Mouse (Mus musculus): ENCODE results near the gene Ran. TPM values are rescaled to one million over a fixed set of nuclear protein-coding genes. Genes with fewer than 3 reads are reported as not detected.
A peak's percentile ranks its signal among the peaks of the same experiment; 100 is the strongest.
"Not testable (repeated sequence)": the region's sequence is repeated elsewhere in the genome, so short reads cannot be mapped to it uniquely, and the experiment has no call there.

Ran gene
- 100 to 1,000 TPM; 105 to 111 TPM for total RNA-seq (2021)
- long read RNA-seq, experiment 1, transcript Ran-201 (7 exons, 2,377 nt) = major isoform, 208 of 231 reads
- long read RNA-seq, experiment 1, transcript Ran-202 (6 exons, 2,423 nt) = minor isoform, 8 of 231 reads
- long read RNA-seq, experiment 1, partial matches to known transcripts = 3 of 231 reads
- long read RNA-seq, experiment 1, other reads (novel, unspliced or antisense) = 12 of 231 reads
- long read RNA-seq, experiment 2, transcript Ran-202 (6 exons, 2,423 nt) = minor isoform, 10 of 205 reads
- long read RNA-seq, experiment 2, transcript Ran-201 (7 exons, 2,377 nt) = major isoform, 181 of 205 reads
- long read RNA-seq, experiment 2, partial matches to known transcripts = 8 of 205 reads
- long read RNA-seq, experiment 2, other reads (novel, unspliced or antisense) = 6 of 205 reads

DNA sequence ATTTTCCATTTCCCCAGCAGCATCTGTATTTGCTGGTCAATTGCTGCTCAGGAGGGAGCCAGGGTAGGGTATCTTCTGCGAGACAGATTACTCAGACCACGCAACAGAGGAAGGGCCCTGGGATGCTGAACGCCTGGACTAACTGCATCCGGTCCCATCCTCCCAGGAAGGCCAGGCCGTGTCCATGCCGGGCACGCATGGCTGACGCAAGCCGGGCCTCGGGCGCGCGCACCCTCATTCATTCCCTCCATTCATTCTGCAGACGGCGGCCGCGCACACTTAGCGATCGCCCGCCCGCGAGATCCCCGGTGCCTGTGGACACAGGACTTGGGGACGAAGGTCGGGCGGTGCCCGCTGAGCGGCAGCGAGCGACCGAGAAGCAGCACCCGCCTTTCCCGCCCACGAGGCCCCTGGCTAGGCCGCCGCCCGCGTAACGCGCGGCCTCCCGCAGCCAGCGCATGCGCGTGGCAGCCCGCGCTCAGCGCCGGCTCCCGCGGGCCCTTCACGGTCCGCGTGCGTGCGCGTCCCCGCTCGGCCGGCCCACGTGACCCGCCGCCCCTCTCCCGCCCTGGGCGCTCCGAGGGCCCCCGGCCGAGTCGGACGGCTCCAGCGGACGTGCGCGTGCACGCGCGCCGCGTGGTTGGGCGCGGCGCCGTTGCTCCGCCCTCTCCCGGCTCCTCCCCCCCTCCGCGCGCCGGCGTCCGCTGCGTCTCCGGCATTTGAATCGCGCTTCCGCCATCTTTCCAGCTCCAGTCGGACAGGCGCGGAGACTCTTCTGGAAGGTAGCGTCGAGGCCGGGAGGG, at the start of gene Ran:
Gene Ran, plus strand, starts transcription at position 573 of the 803 bp plus-strand sequence.
- peak; percentile 94 for DNase-seq (ENCODE audit: low spot score in 2 of 2)

DNA sequence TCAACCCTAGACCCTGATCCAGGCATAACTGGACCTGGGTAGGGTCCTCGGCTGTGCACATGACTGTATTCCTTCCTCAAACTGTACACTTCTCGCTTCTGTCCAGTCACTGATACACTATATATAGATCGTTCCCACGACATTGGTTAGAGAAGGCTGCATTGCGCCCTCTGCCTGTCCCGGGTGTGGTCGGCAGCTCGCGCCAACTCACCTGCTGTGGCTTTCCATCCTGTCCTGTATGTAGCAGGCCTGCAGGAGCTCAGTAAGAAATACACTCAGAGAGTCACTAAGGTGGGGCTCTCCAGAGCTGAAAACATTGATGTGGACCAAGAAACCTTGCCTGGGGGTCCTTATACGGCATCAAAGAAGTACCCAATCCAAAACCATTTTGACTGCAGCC, 49.0 kb upstream of the Ran start:
- no peak for DNase-seq (ENCODE audit: low spot score in 2 of 2)

DNA sequence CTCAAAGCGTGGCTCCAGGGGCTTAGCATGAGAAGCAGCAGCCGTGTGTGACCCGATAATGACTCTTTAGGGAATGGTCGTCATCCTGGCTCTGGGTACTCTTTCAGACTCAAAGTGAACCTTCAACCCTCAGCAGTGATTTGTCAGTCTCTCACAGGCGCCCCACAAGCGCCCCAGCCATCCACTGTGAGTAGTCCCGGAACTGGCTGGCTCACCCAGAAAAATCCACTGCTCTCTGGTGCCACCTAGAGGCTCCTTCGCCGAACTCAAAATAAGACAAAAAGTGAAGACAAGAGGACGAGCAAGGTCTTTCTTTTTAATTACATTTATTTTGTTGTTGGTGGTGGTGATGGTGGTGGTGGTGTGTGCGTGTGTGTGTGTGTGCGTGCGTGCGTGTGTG, 48.6 kb upstream of the Ran start:
- peak; percentile 40 to 51 for DNase-seq (ENCODE audit: low spot score in 2 of 2)

DNA sequence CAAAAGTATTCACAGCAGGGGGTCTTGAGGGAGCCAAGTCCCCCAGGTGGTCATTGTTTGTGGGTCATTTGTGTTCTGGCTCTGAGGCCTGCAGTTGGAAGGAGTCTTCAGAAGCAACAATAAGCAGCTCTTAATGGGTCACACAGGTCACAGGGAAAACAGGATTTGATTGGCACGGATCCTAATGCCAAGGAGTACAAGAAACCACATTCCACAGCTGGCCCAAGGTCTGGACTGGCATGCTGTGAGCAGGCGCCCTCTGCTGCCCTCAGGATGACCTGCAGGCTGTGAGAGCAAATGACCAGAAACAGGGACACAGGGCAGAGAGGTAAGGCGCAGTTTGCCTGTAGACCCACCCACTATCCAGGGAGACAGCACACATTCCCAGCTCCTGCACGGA, 43.6 kb upstream of the Ran start:
- no peak for DNase-seq (ENCODE audit: low spot score in 2 of 2)

DNA sequence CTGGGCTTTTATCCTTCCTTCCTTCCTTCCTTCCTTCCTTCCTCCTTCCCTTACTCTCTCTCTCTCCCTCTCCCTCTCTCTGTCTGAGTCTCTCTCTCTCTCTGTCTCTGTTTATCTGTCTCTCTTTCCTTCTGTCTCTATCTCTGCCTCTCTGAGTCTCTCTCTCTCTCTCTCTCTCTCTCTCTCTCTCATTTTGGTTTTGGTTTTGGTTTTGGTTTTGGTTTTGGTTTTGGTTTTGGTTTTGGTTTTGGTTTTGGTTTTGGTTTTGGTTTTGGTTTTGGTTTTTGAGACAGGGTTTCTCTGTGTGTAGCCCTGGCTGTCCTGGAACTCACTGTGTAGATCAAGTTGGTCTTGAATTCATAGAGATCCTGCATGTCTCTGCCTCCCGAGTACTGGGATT, 42.4 kb upstream of the Ran start:
- not testable (repeated sequence) for DNase-seq (ENCODE audit: low spot score in 2 of 2)

DNA sequence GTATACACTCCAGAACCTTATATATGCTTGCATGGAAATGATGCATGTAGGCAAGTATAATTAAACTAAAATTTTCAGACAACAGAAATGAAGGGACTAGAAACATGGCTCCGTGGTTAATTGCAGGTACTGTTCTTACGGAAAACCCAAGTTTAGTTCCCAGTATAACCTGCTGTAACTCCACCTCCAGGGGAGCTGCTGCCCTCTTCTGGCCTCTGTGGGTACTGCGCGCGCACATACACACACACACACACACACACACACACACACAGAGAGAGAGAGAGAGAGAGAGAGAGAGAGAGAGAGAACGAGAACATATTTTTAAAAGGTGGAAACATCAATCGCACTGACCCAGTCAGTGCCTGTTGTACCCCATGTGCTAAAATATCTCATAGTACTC, 40.9 kb upstream of the Ran start:
- no peak for DNase-seq (ENCODE audit: low spot score in 2 of 2)

DNA sequence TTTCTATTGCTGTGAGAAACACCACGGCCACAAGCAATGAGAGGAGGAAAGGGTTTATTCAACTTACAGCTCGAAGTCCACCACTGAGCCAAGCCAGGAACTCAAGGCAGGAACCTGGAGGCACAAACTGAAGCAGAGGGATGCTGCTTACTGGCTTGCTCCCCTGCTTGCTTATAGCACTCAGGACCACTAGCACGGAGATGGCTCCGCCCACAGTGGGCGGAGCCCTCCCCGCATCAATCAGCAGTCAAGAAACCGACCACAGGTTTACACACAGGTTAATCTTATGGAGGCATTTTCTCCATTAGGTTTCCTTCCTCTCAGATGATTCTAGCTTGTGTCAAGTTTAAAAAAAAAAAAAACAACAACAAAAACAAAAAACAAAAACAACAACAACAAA, 39.0 kb upstream of the Ran start:
- DNase-seq (ENCODE audit: low spot score in 2 of 2) = no peak

DNA sequence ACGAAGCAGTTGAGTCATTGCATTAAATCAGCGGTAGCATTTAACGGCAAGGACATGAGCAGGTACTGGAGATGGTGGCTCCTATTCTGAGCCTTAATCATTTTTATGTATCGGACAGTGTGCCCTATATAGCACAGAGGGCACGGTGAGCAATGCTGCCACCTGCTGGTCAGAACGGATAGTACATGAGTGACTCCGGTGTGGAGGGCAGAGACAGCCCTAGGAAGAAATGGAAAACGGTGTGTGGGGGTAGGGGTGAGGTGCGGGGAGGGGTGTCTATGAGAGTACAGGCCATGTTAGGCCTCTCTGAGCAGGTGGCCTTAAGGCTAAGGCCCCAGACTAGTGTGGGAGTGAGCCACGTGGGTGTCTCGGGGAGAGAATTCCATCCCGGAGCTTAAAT, 38.3 kb upstream of the Ran start:
- DNase-seq (ENCODE audit: low spot score in 2 of 2) = peak; percentile 55 to 59

DNA sequence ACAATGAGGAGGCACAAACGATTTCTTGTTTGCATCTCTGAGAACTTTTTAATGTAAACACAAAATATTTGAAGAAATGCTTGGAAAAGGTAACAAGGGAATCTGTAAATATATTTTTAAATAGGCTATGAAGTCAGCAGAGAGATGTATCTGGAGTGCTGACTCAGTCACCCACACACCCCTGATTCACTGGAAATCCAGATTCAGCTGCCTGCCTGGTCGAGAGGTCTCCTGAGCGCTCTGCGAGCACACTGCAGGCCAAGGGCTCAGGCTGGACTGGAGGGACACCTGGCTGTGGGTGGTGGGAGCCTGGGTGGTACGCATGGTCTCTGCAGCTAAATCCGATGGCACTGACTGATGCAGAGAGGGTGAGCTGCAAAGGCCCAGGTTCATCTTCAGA, 35.3 kb upstream of the Ran start:
- DNase-seq (ENCODE audit: low spot score in 2 of 2) = no peak

DNA sequence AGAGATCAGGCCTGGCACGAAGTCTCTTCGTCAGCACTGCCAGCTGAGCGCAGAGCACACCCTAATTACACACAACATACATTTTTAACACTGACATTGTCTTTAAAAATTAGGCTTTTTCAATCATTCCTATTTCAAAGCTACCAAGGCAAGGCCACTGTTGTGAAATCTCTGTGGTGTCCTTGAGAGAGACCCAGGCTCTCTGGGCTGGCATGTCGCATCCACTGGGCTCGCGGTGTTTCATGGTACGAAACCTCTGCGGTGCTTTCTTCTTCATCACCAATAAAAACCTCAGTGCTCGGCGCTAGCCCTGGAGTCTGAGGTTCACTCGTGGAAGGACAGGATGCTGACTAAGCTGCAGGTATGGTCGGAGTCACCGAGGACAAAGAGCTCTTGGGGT, 33.9 kb upstream of the Ran start:
- no peak for DNase-seq (ENCODE audit: low spot score in 2 of 2)

DNA sequence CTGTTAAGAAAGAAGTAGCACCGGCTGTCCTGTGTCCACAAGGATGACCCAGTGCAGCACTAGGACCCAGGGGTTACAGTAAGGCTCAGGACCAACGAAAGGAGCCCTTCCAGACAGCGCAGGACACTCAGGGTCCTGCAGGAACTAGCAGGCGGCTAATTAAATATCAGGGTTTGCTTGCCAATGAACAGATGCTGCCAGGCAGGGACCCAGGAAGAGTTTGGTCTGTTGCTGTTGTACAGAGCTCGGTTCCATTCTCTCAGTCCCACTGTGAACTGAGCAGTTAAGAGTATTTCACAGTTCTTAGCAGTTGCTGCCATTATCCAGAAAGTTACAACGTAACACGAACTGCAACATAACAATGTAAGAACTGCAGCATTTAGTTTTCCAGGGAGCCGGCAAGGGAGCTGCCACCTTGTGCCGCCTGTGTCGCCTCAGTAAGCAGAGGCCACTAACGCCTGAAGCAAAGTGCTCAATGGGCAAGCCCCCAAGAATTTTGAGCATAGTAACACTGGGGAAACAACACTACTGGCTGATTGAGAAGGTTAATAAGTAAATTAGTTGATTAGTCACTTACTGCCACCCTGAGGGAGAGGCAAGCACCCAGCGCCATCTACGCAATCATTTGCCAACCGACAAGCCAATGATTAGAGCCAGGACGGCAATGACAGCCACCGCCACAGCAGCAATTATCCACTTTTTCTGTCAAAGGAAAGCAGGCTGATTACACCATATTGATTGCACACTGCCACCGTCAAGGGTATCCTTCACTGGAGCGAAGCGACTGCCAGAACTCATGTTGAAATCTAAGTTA, 32.5 kb upstream of the Ran start:
- no peak for DNase-seq (ENCODE audit: low spot score in 2 of 2)

DNA sequence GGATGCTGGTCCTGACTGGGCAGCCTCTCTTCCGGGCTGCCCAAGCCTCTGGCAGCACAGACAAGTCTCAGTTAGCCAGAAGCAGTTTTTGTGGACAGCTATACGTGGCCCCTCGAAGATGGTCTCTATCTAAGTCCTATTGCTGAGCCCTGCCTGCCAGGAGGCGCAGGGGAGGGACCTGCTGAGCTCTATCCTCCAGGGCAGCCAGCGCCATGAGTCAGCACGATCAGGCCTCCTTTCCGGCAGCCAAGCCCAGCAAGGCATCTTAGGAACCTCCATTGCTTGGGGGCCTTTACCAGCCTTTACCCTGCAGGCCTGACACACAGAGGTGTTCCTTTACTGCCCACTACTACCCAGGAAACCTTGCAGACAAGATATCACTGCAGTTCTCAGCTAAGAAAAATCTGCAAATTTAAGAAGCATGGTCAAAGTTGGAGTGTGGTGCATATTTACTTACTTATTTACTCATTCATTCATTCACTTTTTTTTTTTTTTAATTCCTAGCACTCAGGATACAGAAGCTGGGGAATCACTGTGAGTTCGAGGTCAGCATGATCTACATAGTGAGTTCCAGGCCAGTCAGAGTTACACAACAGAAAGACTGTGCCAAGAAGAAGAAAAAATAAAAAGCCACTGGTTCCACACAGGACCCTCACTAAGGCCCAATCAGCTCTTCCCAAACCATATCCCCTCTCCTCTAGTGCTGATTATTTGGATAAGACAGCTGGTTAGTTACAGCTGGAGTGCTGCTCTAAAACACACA, 19.0 kb upstream of the Ran start:
- DNase-seq (ENCODE audit: low spot score in 2 of 2) = no peak

DNA sequence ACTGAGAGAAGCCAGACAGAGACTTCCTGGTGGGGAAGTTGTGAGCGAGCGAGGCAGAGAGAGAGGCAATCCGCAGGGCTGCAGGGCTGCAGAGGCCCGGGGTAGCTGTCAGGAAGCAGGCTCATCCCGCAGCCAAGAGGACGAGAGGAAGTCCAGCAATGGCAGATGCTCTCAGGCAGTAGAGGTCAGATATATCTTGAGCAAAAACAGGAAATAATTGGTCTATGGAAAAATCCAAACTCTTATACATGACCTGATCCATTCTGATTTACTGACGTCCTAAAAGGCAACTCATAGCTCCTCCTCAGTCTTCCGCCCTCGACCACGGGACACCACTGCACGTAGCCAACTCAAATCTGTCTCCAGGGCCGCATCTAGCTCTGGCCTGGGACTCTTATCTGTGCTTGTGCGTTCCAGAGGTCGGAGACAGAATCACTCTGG, 17.3 kb upstream of the Ran start:
- DNase-seq (ENCODE audit: low spot score in 2 of 2) = no peak

DNA sequence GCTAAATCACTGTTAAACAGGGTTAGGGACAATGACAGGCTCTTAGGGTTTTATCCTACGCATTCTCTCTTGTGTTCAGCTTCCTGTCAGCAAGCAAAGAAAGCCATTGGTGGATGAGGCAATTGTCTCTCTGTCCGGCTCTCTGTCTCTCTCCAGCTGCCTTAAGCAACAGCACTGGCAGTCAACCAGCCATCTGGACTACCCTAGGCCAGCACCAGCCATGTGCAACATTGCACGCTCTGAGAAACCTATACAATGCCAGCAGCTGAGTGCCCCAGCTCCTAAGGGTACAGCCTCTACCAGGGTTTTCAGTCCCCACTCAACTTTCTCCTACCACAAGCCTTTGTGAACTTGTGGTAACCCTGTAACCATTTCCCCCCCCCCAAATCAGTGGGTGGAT, 14.5 kb upstream of the Ran start:
- DNase-seq (ENCODE audit: low spot score in 2 of 2) = no peak

DNA sequence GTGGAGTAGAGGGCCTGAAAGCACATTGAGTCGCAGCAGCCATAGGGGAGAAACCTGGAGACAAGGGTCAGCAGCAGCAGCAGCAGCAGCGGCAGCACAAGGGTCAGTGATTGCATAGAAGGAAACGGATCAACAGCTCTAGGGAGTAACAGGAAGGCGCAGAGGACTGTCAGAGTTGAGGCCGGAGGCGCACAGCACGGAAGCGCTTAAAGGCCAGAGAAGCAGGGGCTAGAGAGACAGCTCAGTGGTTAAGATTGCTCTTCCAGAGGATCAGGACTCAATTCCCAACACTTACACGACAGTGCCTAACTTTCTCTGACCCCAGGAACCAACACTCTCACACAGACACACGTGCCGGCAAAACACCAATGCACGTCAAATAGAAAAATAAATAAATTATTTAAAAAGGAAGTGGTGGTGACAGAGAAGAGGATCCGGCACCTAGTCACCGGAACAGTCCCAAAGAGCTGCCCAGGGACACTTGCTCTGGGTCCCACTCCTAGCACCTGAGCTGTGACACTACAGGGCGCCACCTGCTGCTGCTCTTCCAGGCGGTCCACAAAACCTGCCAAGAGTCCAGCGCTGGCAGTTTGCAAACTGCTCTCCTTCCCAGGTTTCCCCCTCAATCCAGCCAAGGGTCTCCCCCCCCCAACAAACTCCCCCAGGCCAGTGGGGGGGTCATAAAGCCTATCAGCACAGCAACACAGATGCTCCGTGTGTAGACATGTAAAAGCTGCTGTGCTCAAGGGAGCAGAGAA, 13.7 kb upstream of the Ran start:
- DNase-seq (ENCODE audit: low spot score in 2 of 2) = no peak

DNA sequence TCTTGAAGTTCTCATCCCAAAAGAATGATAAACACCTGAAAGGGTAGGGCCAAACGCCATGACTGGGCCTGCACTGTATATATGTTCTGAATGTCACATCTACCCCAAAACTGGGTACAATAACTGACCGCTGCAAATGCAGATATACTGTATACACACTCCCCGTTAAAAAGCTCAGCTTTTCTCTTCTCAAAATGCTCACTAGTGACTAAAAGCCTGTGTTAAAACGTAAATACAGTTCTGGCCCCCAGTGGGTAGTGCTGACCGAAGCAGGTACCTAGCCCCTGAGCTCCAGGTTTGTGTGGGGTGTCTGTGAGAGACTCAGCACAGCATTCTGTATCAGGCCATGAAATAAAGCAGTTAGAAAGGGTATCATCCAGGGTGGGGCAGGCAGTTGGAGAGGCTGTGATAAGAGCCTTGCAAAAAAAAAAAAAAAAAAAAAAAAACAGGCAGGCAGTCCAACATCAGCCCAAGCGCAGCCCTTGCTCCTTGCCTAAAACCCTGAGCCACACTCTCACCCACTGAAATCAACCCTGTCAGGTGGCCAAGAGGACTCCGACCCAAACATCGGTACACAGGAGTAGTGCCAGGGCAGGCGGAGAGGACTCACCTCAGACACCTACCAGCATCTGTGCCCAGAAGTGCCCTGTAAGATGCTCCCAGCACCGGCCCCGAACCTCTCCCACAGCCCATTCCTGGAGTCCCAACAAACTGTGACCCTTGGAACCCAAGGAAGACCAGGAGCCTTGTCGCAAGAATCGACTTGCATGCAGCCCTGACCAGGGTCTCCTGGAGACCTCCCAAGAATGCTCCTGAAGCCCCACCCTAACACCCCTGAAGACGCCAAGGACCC, 12.5 kb upstream of the Ran start:
- DNase-seq (ENCODE audit: low spot score in 2 of 2) = no peak

DNA sequence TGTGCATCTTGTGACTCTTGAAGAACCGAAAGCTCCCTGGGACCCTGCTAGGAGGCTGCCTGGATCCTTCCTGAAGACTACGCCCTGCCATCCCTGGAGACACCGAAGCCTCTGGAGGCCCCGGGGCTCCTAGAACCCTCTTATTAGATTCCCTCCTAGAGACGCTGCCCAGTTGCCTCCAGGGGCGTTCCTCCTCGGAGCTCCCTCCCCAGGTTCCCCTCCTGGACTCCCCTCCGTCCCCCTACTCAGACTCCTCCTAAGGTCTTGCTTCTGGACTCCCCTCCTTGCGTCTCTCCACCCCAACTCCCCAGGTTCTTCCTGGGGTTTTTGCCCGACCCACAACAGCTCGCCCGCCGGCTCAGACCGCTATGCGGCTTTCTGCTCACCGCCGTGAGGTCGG, 11.9 kb upstream of the Ran start:
- peak in 1 of 2 experiments; percentile 29 for DNase-seq (ENCODE audit: low spot score in 2 of 2)

DNA sequence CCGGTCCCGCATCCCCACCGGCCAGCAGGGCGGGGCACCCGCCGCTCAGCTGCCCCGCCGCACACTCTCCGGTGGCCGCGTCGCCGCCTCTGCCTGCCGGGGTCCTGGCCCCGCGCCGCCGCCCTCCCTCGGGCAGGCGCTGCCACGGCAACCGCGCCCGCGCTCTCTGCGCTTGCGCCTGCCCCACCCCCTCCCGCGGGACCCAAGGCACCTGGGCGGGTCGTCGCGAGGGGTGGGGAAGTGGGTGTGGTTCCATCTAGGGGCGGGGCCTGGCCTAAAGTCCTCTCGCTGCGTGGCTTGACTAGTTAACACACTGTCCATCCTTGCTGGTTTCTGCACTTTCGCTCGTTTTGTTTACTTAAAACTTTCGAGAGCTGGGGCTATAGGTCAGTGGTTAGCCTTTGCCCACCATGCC, 11.4 kb upstream of the Ran start, which contains the start of gene Stx2:
Gene Stx2, minus strand, starts transcription at position 163 of the 415 bp plus-strand sequence.
- DNase-seq (ENCODE audit: low spot score in 2 of 2) = peak; percentile 91 to 93

DNA sequence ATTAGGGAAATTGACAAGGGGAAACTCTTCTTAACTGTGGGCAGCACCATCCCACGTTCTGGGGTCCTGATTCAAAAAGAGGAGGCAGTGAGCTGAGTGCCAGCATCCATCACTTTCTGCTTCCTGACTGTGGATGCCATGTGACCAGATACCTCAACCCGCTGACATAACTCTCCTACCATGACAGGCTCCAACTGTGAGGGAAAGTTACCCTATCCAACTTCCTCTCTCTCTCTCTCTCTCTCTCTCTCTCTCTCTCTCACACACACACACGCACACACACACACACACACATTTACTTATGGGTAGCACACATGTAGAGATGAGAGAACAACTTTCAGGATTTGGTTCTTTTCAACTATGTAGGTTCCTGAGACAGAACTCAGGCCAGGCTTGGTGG, 10.3 kb upstream of the Ran start:
- no peak for DNase-seq (ENCODE audit: low spot score in 2 of 2)

All from gastrocnemius, postnatal 4 days (tissue).